Mouse (Mus musculus): Measurements from ENCODE around the gene Cpeb4.

GRCm38 (mm10) chr11:31872546-31873261 lies 693 bp downstream of the Cpeb4 start:
- TF ChIP-seq CTCF (IDR thresholded peaks at IDR 0.05; ENCODE audit: extremely low read depth, insufficient read depth, low read length) (no peak), POLR2A (IDR thresholded peaks at IDR 0.05; ENCODE audit: extremely low read depth, insufficient read depth, low read length) (peak; percentile 47; the same call in 1 of the 2 replicates)
